Mouse (Mus musculus) G1E (cell line): ENCODE results near the gene Mthfd2.

ENCODE experiments used
- CTCF ChIP-seq: IDR thresholded peaks from 2 replicates; pipeline ENCODE4 v1.5.1; 2012; ENCODE audit warnings: low read depth, low read length, inconsistent platforms, mixed read lengths
- TAL1 ChIP-seq: conservative IDR thresholded peaks from 2 replicates; pipeline ENCODE4 v1.6.1; 2012; ENCODE audit warnings: low read depth, low read length, inconsistent platforms, mixed read lengths

GRCm38 (mm10) chr6:83370316-83370965 lies 44.7 kb upstream of the Mthfd2 start:
- TF ChIP-seq CTCF (no peak), TAL1 (no peak)
